Mouse (Mus musculus) forebrain, embryonic 16.5 days (tissue): ENCODE data around the gene 6430548M08Rik. TPM values are rescaled to one million over a fixed set of nuclear protein-coding genes. Genes with fewer than 3 reads are reported as not detected.

Source experiments
- ATAC-seq: fragments of 200-750 bp; cut with Nextera tagmentation; 2 replicates; pipeline ENCODE4 v1.8.0; 2017; ENCODE audit warnings: mild to moderate bottlenecking, moderate library complexity
- H3K27ac ChIP-seq: fragments of 300-500 bp; sonication (generic); 2 replicates; pipeline ENCODE4 v1.5.1; 2014; ENCODE audit warnings: low read length, control low read depth
- H3K27me3 ChIP-seq: fragments of 300-500 bp; sonication (generic); replicated peaks from 2 replicates; pipeline ENCODE4 v1.6.1; 2014; ENCODE audit warnings: low read length; ENCODE audit not compliant: control insufficient read depth, insufficient read depth
- H3K36me3 ChIP-seq: fragments of 300-500 bp; sonication (generic); 2 replicates; pipeline ENCODE4 v1.6.1; 2014; ENCODE audit not compliant: control insufficient read depth, insufficient read depth
- H3K4me1 ChIP-seq: fragments of 300-500 bp; sonication (generic); replicated peaks from 2 replicates; pipeline ENCODE4 v1.6.1; 2014; ENCODE audit warnings: low read length; ENCODE audit not compliant: control insufficient read depth, insufficient read depth
- H3K4me2 ChIP-seq: fragments of 300-500 bp; sonication (generic); 2 replicates; pipeline ENCODE4 v1.6.1; 2014; ENCODE audit warnings: mild to moderate bottlenecking, low read length, control low read depth
- H3K4me3 ChIP-seq: fragments of 300-500 bp; sonication (generic); replicated peaks from 2 replicates; pipeline ENCODE4 v1.5.1; 2014; ENCODE audit warnings: mild to moderate bottlenecking, low read length, control low read depth
- H3K9ac ChIP-seq: fragments of 300-500 bp; sonication (generic); replicated peaks from 2 replicates; pipeline ENCODE4 v1.6.1; 2014; ENCODE audit warnings: low read depth, low read length, control low read depth
- H3K9me3 ChIP-seq: fragments of 300-500 bp; sonication (generic); 2 replicates; pipeline ENCODE4 v1.6.1; 2016; ENCODE audit warnings: low read length; ENCODE audit not compliant: control insufficient read depth
- WGBS: fragments of 180-500 bp; shearing (Covaris S2); extraction: QIAGEN DNeasy Blood & Tissue Kit; methylation state at CpG from one replicate; pipeline ENCODE4 v1.1.7; 2014; 5-methylcytosine and 5-hydroxymethylcytosine counted together
- polyA plus RNA-seq: library from polyadenylated mRNA; unstranded; fragments of >200 nt; fragmentation: Nextera tagmentation; extraction: Ambion mirVana; gene quantifications from 2 replicates; pipeline ENCODE4 v1.2.1, GENCODE M21; 2015

6430548M08Rik gene
- polyA plus RNA-seq, result 27.5 and 29.2 TPM in 2 replicates

GRCm38 (mm10) chr8:120113758-120114255, at the start of gene 6430548M08Rik:
6430548M08Rik (plus strand) TSS chr8:120114152.
- no peaks in the 10 kb centered on the region for H3K36me3 ChIP-seq
- H3K9ac ChIP-seq, result peak within 1 kb of the TSS; percentile 89
- WGBS, result 0% methylated on average over 61 of the region's 61 CpGs
- H3K4me1 ChIP-seq, result peaks cover 14% of the 10 kb centered on the region
- peak within 1 kb of the TSS; percentile 92 for H3K27ac ChIP-seq
- H3K4me3 ChIP-seq, result peak within 1 kb of the TSS; percentile 81
- ATAC-seq, result peak; percentile 97
- peak within 1 kb of the TSS; percentile 95 for H3K4me2 ChIP-seq
- H3K27me3 ChIP-seq, result peaks cover 7% of the 10 kb centered on the region; the same call in 1 of the 2 replicates
- no peaks in the 10 kb centered on the region for H3K9me3 ChIP-seq

- Histone ChIP-seq H3K4me1 (no peaks in the 10 kb centered on the region), H3K9me3 (no peaks in the 10 kb centered on the region), H3K27ac (no peak overlapping the region), H3K27me3 (no peaks in the 10 kb centered on the region), H3K4me2 (no peak overlapping the region), H3K4me3 (no peak overlapping the region), H3K36me3 (no peaks in the 10 kb centered on the region), H3K9ac (no peak overlapping the region)
- ATAC-seq, result no peak
- 90% methylated on average over 8 of the region's 8 CpGs for WGBS
Observed at GRCm38 (mm10) chr8:120065611-120066010, 48.3 kb upstream of the 6430548M08Rik start.

GRCm38 (mm10) chr8:120066226-120066625, 47.7 kb upstream of the 6430548M08Rik start:
- WGBS, result 79% methylated on average over 4 of the region's 4 CpGs

GRCm38 (mm10) chr8:120067936-120068668, 45.9 kb upstream of the 6430548M08Rik start:
- ATAC-seq, result no peak

More at GRCm38 (mm10) chr8:120066226-120066625, 47.7 kb upstream of the 6430548M08Rik start:
- H3K36me3 ChIP-seq, result no peaks in the 10 kb centered on the region
- no peak for ATAC-seq
- no peak overlapping the region for H3K27ac ChIP-seq
- no peak overlapping the region for H3K9ac ChIP-seq
- no peaks in the 10 kb centered on the region for H3K27me3 ChIP-seq
- no peaks in the 10 kb centered on the region for H3K4me1 ChIP-seq
- H3K9me3 ChIP-seq, result no peaks in the 10 kb centered on the region
- H3K4me2 ChIP-seq, result no peak overlapping the region
- no peak overlapping the region for H3K4me3 ChIP-seq

GRCm38 (mm10) chr8:120071684-120072083, 42.3 kb upstream of the 6430548M08Rik start:
- H3K9me3 ChIP-seq, result no peaks in the 10 kb centered on the region
- no peaks in the 10 kb centered on the region for H3K27me3 ChIP-seq
- peak; percentile 77 for ATAC-seq
- no peak overlapping the region for H3K4me2 ChIP-seq
- H3K4me1 ChIP-seq, result no peaks in the 10 kb centered on the region
- WGBS, result 25% methylated on average over 4 of the region's 4 CpGs
- H3K27ac ChIP-seq, result no peak overlapping the region
- no peak overlapping the region for H3K9ac ChIP-seq
- no peaks in the 10 kb centered on the region for H3K36me3 ChIP-seq
- no peak overlapping the region for H3K4me3 ChIP-seq

More at GRCm38 (mm10) chr8:120067936-120068668, 45.9 kb upstream of the 6430548M08Rik start:
- no peak overlapping the region for H3K27ac ChIP-seq
- H3K9me3 ChIP-seq, result no peaks in the 10 kb centered on the region
- H3K27me3 ChIP-seq, result no peaks in the 10 kb centered on the region
- H3K4me1 ChIP-seq, result no peaks in the 10 kb centered on the region
- no peak overlapping the region for H3K4me3 ChIP-seq
- no peaks in the 10 kb centered on the region for H3K36me3 ChIP-seq
- no peak overlapping the region for H3K4me2 ChIP-seq
- H3K9ac ChIP-seq, result no peak overlapping the region
- WGBS, result 56% methylated on average over 19 of the region's 19 CpGs

GRCm38 (mm10) chr8:120072259-120072658, 41.7 kb upstream of the 6430548M08Rik start:
- Histone ChIP-seq H3K36me3 (no peaks in the 10 kb centered on the region), H3K9ac (no peak overlapping the region), H3K27ac (no peak overlapping the region), H3K27me3 (no peaks in the 10 kb centered on the region), H3K4me3 (no peak overlapping the region), H3K4me2 (no peak overlapping the region), H3K4me1 (no peaks in the 10 kb centered on the region), H3K9me3 (no peaks in the 10 kb centered on the region)
- 82% methylated on average over 9 of the region's 9 CpGs for WGBS
- ATAC-seq, result no peak

- Histone ChIP-seq H3K4me1 (no peaks in the 10 kb centered on the region), H3K27ac (no peak overlapping the region), H3K4me2 (no peak overlapping the region), H3K36me3 (no peaks in the 10 kb centered on the region), H3K9me3 (no peaks in the 10 kb centered on the region), H3K9ac (no peak overlapping the region), H3K27me3 (no peaks in the 10 kb centered on the region), H3K4me3 (no peak overlapping the region)
- WGBS, result 82% methylated on average over 8 of the region's 8 CpGs
- ATAC-seq, result no peak
Observed at GRCm38 (mm10) chr8:120072827-120073226, 41.1 kb upstream of the 6430548M08Rik start.

GRCm38 (mm10) chr8:120074516-120074915, 39.4 kb upstream of the 6430548M08Rik start:
- Histone ChIP-seq H3K27me3 (no peaks in the 10 kb centered on the region), H3K4me1 (no peaks in the 10 kb centered on the region), H3K9me3 (no peaks in the 10 kb centered on the region), H3K4me2 (no peak overlapping the region), H3K9ac (no peak overlapping the region), H3K36me3 (no peaks in the 10 kb centered on the region), H3K27ac (no peak overlapping the region), H3K4me3 (no peak overlapping the region)
- no peak for ATAC-seq
- 74% methylated on average over 6 of the region's 6 CpGs for WGBS

GRCm38 (mm10) chr8:120075347-120075746, 38.6 kb upstream of the 6430548M08Rik start:
- ATAC-seq, result no peak
- Histone ChIP-seq H3K9ac (no peak overlapping the region), H3K27me3 (no peaks in the 10 kb centered on the region), H3K4me2 (no peak overlapping the region), H3K4me1 (no peaks in the 10 kb centered on the region), H3K9me3 (no peaks in the 10 kb centered on the region), H3K4me3 (no peak overlapping the region), H3K27ac (no peak overlapping the region), H3K36me3 (no peaks in the 10 kb centered on the region)
- 34% methylated on average over 6 of the region's 6 CpGs for WGBS
